Mouse (Mus musculus): Measurements from ENCODE around the gene Cryba4.

DNA sequence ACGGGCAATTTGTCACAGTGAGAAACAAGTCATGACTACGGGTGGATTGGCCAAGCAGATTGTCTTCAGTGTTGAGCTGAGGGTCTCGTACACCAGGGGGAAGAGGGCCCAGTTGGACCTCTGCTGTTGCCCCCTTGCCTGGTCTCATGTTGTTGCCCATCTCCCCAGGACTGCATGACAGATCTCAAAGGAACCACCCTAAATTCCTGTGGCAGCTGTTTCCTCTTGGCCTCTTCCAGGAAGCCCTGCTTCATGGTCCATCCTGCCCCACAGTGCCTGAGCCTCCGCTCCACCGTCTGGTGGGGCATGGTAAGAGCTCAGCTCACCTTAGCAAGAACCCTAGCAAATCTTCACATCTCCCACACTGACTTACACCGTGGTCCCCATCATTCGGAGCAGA is 40.4 kb downstream of the Cryba4 start:
- no peak for TF ChIP-seq CTCF (IDR thresholded peaks at IDR 0.05)
- TF ChIP-seq EP300 (IDR thresholded peaks at IDR 0.05): no peak

Data from lung, postnatal 0 days (tissue).